Mouse (Mus musculus) liver, embryonic 14.5 days (tissue): ENCODE results near the gene Fgfr2. TPM values are rescaled to one million over a fixed set of nuclear protein-coding genes. Genes with fewer than 3 reads are reported as not detected.

ENCODE experiments used
- ATAC-seq: fragments of 200-750 bp; cut with Nextera tagmentation; 2 replicates; pipeline ENCODE4 v1.8.0; 2017; ENCODE audit warnings: moderate number of reproducible peaks, mild to moderate bottlenecking, moderate library complexity; ENCODE audit not compliant: insufficient read depth
- DNase-seq, 3 experiments: peaks; one replicate each; pipeline ENCODE4 v3.0.0-alpha.2; 2012 to 2013; ENCODE audit warnings: low read depth in 3 of 3, low spot score in 3 of 3
- H3K27ac ChIP-seq: fragments of 300-500 bp; sonication (generic); 2 replicates; pipeline ENCODE4 v1.5.1; 2014; ENCODE audit warnings: moderate library complexity, mild to moderate bottlenecking, control low read depth, inconsistent platforms
- H3K27me3 ChIP-seq: fragments of 300-500 bp; sonication (generic); 2 replicates; pipeline ENCODE4 v1.6.1; 2014; ENCODE audit warnings: mild to moderate bottlenecking, low read length, moderate library complexity; ENCODE audit not compliant: control insufficient read depth, insufficient read depth
- H3K36me3 ChIP-seq: fragments of 300-500 bp; sonication (generic); replicated peaks from 2 replicates; pipeline ENCODE4 v1.6.1; 2014; ENCODE audit warnings: low read depth; ENCODE audit not compliant: control insufficient read depth, insufficient read depth
- H3K4me1 ChIP-seq, 2 experiments: fragments of 200-500 bp in 1 of 2; fragments of 300-500 bp in 1 of 2; sonication (generic) in 1 of 2; replicated peaks; 2 replicates each; pipeline ENCODE4 v1.6.1; 2012 to 2014; ENCODE audit warnings: antibody characterized with exemption in 1 of 2, inconsistent platforms in 1 of 2, low read length in 1 of 2; ENCODE audit not compliant: control insufficient read depth in 2 of 2, insufficient read depth in 2 of 2
- H3K4me2 ChIP-seq: fragments of 300-500 bp; sonication (generic); 2 replicates; pipeline ENCODE4 v1.6.1; 2014; ENCODE audit warnings: low read depth, mild to moderate bottlenecking, control low read depth, moderate library complexity
- H3K4me3 ChIP-seq, 2 experiments: fragments of 200-500 bp in 1 of 2; fragments of 300-500 bp in 1 of 2; sonication (generic) in 1 of 2; 2 replicates each; pipeline ENCODE4 v1.5.1; 2012 to 2014; ENCODE audit warnings: low read depth in 2 of 2, low read length in 2 of 2, mild to moderate bottlenecking in 2 of 2, control low read depth in 1 of 2, inconsistent platforms in 1 of 2, moderate library complexity in 1 of 2; ENCODE audit not compliant: insufficient read depth in 1 of 2
- H3K9ac ChIP-seq: fragments of 300-500 bp; sonication (generic); replicated peaks from 2 replicates; pipeline ENCODE4 v1.6.1; 2014; ENCODE audit warnings: mild to moderate bottlenecking, control low read depth, moderate library complexity
- H3K9me3 ChIP-seq: fragments of 300-500 bp; sonication (generic); 2 replicates; pipeline ENCODE4 v1.6.1; 2016; ENCODE audit warnings: low read length, mixed read lengths; ENCODE audit not compliant: control insufficient read depth
- CTCF ChIP-seq: IDR thresholded peaks from 2 replicates; pipeline ENCODE4 v1.5.1; 2016; ENCODE audit warnings: antibody characterized with exemption, low read depth, control low read depth
- EP300 ChIP-seq: IDR thresholded peaks from 2 replicates; pipeline ENCODE4 v1.6.1; 2016; ENCODE audit warnings: antibody characterized with exemption, low read depth
- WGBS: fragments of 180-500 bp; shearing (Covaris S2); extraction: QIAGEN DNeasy Blood & Tissue Kit; methylation state at CpG from one replicate; pipeline ENCODE4 v1.1.7; 2014; ENCODE audit not compliant: insufficient replicate concordance; 5-methylcytosine and 5-hydroxymethylcytosine counted together
- polyA plus RNA-seq, 2 experiments: library from polyadenylated mRNA; depleted of rRNA in 1 of 2; stranded (reverse) in 1 of 2; unstranded in 1 of 2; fragments of >200 nt; fragmentation: Nextera tagmentation in 1 of 2; extraction: Ambion mirVana in 1 of 2; gene quantifications; 2 replicates each; pipeline versions ENCODE4 v1.2.1 to v1.2.3; 2012 to 2014

Gene Fgfr2
- polyA plus RNA-seq, 2 experiments: 7.9 to 8.8 TPM

DNA sequence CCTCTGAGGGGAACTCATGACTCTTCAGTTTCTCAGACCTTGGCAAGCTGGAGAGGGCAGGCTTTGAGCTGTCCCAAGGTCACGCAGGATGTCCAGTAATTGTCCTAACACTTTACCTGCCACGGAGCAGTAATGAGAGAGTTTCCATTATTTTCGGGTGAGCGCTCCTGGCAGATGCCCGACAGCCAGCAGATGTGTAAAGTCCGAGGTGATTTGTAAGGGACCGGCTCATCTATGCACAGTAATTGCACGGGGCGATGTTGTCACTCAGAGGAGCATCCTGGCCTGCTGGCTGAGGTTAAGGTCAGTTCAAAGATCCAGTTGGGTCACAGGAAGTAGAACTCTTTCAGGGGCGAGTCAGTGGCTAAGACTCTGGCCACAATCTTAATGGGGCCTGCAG, 499.0 kb downstream of the Fgfr2 start:
- no peak for TF ChIP-seq EP300
- no peak for TF ChIP-seq CTCF
- no peak for DNase-seq

GRCm38 (mm10) chr7:132619975-132620918, 502.9 kb downstream of the Fgfr2 start:
- no peak for ATAC-seq
- no peak for DNase-seq

More for the DNA sequence above, 499.0 kb downstream of the Fgfr2 start:
- no peak overlapping the region for H3K27ac ChIP-seq
- H3K4me2 ChIP-seq: no peak overlapping the region
- H3K4me3 ChIP-seq: no peak overlapping the region
- 68% methylated on average over 10 of the region's 10 CpGs for WGBS
- no peak overlapping the region for H3K9ac ChIP-seq
- no peaks in the 10 kb centered on the region for H3K27me3 ChIP-seq
- no peaks in the 10 kb centered on the region for H3K4me1 ChIP-seq
- H3K9me3 ChIP-seq: no peaks in the 10 kb centered on the region
- no peak for ATAC-seq
- H3K36me3 ChIP-seq: no peaks in the 10 kb centered on the region

DNA sequence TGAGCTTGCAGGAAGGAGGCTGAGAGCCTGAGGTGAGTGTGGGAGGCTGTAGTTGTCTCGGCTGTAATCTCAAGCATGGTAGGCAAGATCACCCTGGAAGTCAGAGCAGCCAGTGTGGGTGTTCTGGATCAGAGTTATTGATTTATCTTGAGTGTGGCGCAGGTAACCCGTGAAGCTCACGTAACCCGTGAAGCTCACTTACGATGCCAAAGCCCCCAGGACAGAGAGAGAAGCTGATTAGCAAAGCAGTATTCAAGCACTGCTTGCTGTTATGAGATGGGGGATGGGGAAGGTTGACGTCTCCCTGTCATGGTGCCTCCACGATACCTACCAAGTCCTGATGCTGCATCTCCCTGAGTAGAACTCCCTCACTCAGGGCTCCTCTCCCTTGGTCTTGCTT, 503.6 kb downstream of the Fgfr2 start:
- Histone ChIP-seq H3K4me3 (no peak overlapping the region), H3K4me1 (no peaks in the 10 kb centered on the region), H3K27me3 (no peaks in the 10 kb centered on the region), H3K27ac (no peak overlapping the region), H3K9ac (no peak overlapping the region), H3K4me2 (no peak overlapping the region), H3K36me3 (no peaks in the 10 kb centered on the region), H3K9me3 (no peaks in the 10 kb centered on the region)
- ATAC-seq: no peak
- DNase-seq: no peak
- TF ChIP-seq EP300 (no peak), CTCF (no peak)
- 74% methylated on average over 8 of the region's 8 CpGs for WGBS

More at GRCm38 (mm10) chr7:132619975-132620918, 502.9 kb downstream of the Fgfr2 start:
- Histone ChIP-seq H3K4me1 (no peaks in the 10 kb centered on the region), H3K27ac (no peak overlapping the region), H3K27me3 (no peaks in the 10 kb centered on the region), H3K4me2 (no peak overlapping the region), H3K36me3 (no peaks in the 10 kb centered on the region), H3K9ac (no peak overlapping the region), H3K9me3 (no peaks in the 10 kb centered on the region), H3K4me3 (no peak overlapping the region)
- TF ChIP-seq EP300 (no peak), CTCF (no peak)
- WGBS: 64% methylated on average over 15 of the region's 15 CpGs

DNA sequence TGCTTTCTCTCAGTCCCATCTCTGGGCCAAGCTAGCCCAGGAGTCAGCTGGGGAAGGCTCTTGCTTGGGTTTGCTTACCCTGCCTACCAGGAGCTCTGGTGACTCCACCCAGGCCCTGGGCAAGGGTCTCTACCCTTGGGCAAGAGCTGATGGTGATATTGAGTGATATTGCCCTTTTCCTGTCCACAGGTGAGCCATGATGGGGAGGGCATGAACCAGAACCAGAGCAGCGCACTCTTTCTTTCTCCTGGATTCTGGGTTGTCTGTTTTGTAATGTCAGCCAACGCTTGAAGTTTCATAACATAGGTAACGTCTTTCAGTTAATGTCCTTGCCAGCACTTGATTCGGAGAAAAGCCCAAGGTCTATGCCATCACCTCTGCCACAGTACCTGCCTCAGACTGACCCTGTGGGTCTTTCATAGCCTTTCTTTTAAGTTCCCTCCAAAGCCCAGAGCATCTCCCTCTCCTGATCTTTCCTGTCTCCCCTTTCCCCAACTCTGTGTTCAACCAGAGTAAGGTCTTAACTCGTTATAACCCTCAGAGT, 506.1 kb downstream of the Fgfr2 start:
- Histone ChIP-seq H3K4me1 (peaks cover 0 to 2% of the 10 kb centered on the region in 2 experiments; a peak in 1 of 4 replicates), H3K9ac (no peak overlapping the region), H3K4me2 (no peak overlapping the region), H3K36me3 (no peaks in the 10 kb centered on the region), H3K4me3 (no peak overlapping the region), H3K9me3 (no peaks in the 10 kb centered on the region), H3K27ac (no peak overlapping the region), H3K27me3 (no peaks in the 10 kb centered on the region)
- 68% methylated on average over 5 of the region's 5 CpGs for WGBS
- TF ChIP-seq EP300 (no peak), CTCF (no peak)
- no peak for DNase-seq
- no peak for ATAC-seq

DNA sequence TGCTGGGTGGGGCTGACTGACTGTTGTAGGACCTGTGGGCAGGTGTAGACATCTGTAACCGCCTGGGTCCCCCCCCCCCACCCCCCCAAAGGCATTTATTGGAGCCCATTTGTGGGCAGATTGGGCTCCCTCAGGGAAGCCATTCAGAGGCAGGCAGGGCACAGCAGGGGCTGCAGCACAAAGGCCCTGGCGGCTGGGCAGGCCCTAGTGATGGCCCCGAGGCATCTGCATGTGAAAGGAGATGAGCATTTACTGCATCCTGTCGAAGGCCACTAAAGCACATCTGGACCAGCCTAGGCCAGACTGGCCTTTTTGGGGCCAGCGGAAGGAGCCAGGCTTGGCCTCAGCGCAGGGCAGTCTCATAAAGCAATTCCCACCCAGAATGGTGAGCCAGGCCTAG, 506.8 kb downstream of the Fgfr2 start:
- H3K4me1 ChIP-seq: peaks cover 0 to 2% of the 10 kb centered on the region in 2 experiments; a peak in 2 of 4 replicates
- no peaks in the 10 kb centered on the region for H3K36me3 ChIP-seq
- H3K4me3 ChIP-seq: no peak overlapping the region
- H3K9me3 ChIP-seq: no peaks in the 10 kb centered on the region
- H3K27ac ChIP-seq: no peak overlapping the region
- H3K9ac ChIP-seq: no peak overlapping the region
- 74% methylated on average over 6 of the region's 6 CpGs for WGBS
- DNase-seq (no peak), ATAC-seq (no peak)
- H3K27me3 ChIP-seq: no peaks in the 10 kb centered on the region
- TF ChIP-seq EP300: no peak
- TF ChIP-seq CTCF: no peak
- H3K4me2 ChIP-seq: no peak overlapping the region
